In the genomic region with DNA sequence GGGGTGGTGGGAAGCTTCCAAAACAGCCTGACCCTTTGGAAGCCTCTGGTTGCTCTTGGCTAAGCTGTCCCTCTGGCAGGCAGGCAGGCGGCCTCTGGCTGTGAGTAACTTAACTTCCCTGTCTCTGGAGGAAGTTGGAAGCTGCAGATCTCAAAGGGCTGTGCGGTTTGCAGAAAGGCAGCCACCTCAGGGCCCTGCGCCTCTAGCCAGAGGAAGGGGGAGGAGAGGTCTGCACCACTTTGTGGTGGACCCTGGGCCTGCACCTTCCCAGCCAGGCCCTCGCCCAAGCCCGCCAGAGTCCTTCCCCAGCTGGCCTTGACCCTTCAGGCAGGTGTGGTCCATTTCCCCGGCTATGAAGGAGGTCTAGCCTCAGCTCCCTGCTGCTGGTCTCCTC, we compare ENCODE assay signal across 8 mouse cellular contexts. TPM values are rescaled to one million over a fixed set of nuclear protein-coding genes. Genes with fewer than 3 reads are reported as not detected.
DNase-seq lines count a peak whose midpoint lies in the region; ATAC-seq and TF ChIP-seq lines count a peak whose summit lies in the region.

No protein-coding gene starts in this region.

- no peaks in the 10 kb centered on the region for H3K36me3 ChIP-seq in limb, embryonic 13.5 days
- no peaks in the 10 kb centered on the region for H3K36me3 ChIP-seq in midbrain, postnatal 0 days (ENCODE audit: insufficient read depth, low read length)

- H3K9ac ChIP-seq in limb, embryonic 13.5 days: no peak overlapping the region
- no peak overlapping the region for H3K9ac ChIP-seq in midbrain, postnatal 0 days (replicated peaks; ENCODE audit: low read length, poor library complexity, severe bottlenecking)

- H3K27me3 ChIP-seq in limb, embryonic 13.5 days: peaks cover 6% of the 10 kb centered on the region; the same call in 1 of the 2 replicates
- H3K27me3 ChIP-seq in midbrain, postnatal 0 days (ENCODE audit: insufficient read depth, low read length): no peaks in the 10 kb centered on the region

- peak overlapping the region; percentile 81 for H3K27ac ChIP-seq in limb, embryonic 13.5 days
- H3K27ac ChIP-seq in midbrain, postnatal 0 days (ENCODE audit: low read depth, low read length): peak overlapping the region; percentile 92

- DNase-seq in CD4-positive, CD25-positive, alpha-beta regulatory T cell, adult 2 months (ENCODE audit: low read depth, low spot score): peak; percentile 39
- peak; percentile 78 for DNase-seq in MEL-GATA-1-ER (ENCODE audit: extremely low read depth, low read depth)
- peak; percentile 37 for DNase-seq in heart, adult 8-10 months (ENCODE audit: low spot score)
- DNase-seq in midbrain, postnatal 0 days (ENCODE audit: low spot score): no peak
- peak; percentile 26 for DNase-seq in yolk sac, embryonic 10.5 days (ENCODE audit: low spot score)
- DNase-seq in frontal cortex, postnatal 10 days (ENCODE audit: low spot score in 2 of 2): no peak

- peak overlapping the region; percentile 99 for H3K4me2 ChIP-seq in limb, embryonic 13.5 days (replicated peaks)
- H3K4me2 ChIP-seq in midbrain, postnatal 0 days (ENCODE audit: low read depth, low read length, poor library complexity, severe bottlenecking): peak overlapping the region; percentile 100

- no peak for ATAC-seq in CD4-positive, CD25-positive, alpha-beta regulatory T cell, adult 4 months
- no peak for ATAC-seq in limb, embryonic 13.5 days (ENCODE audit: low FRiP score, low read depth)
- ATAC-seq in midbrain, postnatal 0 days (ENCODE audit: low FRiP score): no peak

- peak overlapping the region; percentile 61 for H3K4me3 ChIP-seq in limb, embryonic 13.5 days
- peak overlapping the region; percentile 64; the same call in 1 of the 2 replicates for H3K4me3 ChIP-seq in midbrain, postnatal 0 days (ENCODE audit: low read depth, low read length)

- H3K4me1 ChIP-seq in limb, embryonic 13.5 days: peaks cover 83% of the 10 kb centered on the region
- peaks cover 38% of the 10 kb centered on the region for H3K4me1 ChIP-seq in midbrain, postnatal 0 days (ENCODE audit: insufficient read depth, low read length)

- 28% methylated on average over 6 of the region's 6 CpGs for WGBS in limb, embryonic 13.5 days
- WGBS in midbrain, postnatal 0 days: 34% methylated on average over 5 of the region's 6 CpGs

- no peaks in the 10 kb centered on the region for H3K9me3 ChIP-seq in limb, embryonic 13.5 days
- H3K9me3 ChIP-seq in midbrain, postnatal 0 days (ENCODE audit: low read length): no peaks in the 10 kb centered on the region

- TF ChIP-seq CTCF in midbrain, postnatal 0 days (IDR thresholded peaks at IDR 0.05): no peak; the same call in 1 of the 2 replicates

RNA-seq across cellular contexts. Expression of a gene that starts 49.7 kb away (rescaled TPM):
- 10 to 100 TPM; 14.6 to 20.6 TPM for polyA plus RNA-seq in CD4-positive, CD25-positive, alpha-beta regulatory T cell, adult 4 months (2017; shearing (Covaris generic))
- 1 to 10 TPM in 3 of 4 experiments, under 1 TPM in 1; 0.98 to 1.7 (median 1.7) TPM for total RNA-seq in heart, adult 8-10 months (2022)
- 104 and 108 TPM in 2 replicates for polyA plus RNA-seq in limb, embryonic 13.5 days (2015; fragmentation: Nextera tagmentation; extraction: Ambion mirVana)
- total RNA-seq in midbrain, postnatal 0 days (2014; rRNA removed): 5.8 and 18.1 TPM in 2 replicates
- 8.4 and 11.3 TPM in 2 replicates for polyA plus RNA-seq in midbrain, postnatal 0 days (2015; fragmentation: Nextera tagmentation; extraction: Ambion mirVana)

Comparison
In these comparisons a context has a peak if more than half of its experiments do, and no peak if none do; other contexts are left out.
1. DNase-seq: peak in CD4-positive, CD25-positive, alpha-beta regulatory T cell, adult 2 months (single experiment), MEL-GATA-1-ER (single experiment), heart, adult 8-10 months (single experiment) and yolk sac, embryonic 10.5 days (single experiment); none in midbrain, postnatal 0 days (single experiment) and frontal cortex, postnatal 10 days (0 of 2).